Mouse (Mus musculus) layer of hippocampus, adult 18-20 months (tissue): ENCODE results near the gene Otog. TPM values are rescaled to one million over a fixed set of nuclear protein-coding genes. Genes with fewer than 3 reads are reported as not detected.

Experiments used
- DNase-seq, 2 experiments: peaks; one replicate each; pipeline ENCODE4 v3.0.0; 2022; ENCODE audit warnings: low spot score in 2 of 2
- total RNA-seq, 2 experiments: library from RNA; stranded (reverse); gene quantifications; 2 replicates each; pipeline ENCODE4 v1.2.3; 2021

Otog gene
- total RNA-seq, 2 experiments from 2014 or later: 0.13 to 0.32 TPM

DNA sequence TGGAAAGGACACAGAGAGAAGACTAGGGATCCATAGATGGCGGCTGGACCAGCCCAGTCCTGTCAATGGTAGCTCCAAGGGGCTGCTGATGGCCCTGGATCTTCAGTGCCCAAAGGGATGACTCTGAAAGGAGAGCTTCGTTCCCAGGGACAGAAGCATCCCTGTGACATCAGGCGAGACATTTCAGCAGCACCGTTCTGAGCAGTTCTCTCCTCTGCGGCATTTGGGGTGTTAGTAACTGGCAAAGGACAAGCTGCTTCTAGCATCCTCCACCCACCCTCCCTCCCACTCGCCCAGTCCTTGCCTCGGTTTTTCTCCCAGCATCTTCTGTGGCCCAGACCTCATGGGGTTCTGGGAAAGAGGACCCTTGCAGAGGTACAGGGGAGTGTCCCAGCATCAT is 41.5 kb downstream of the Otog start:
- peak in 1 of 2 experiments; percentile 15 for DNase-seq

DNA sequence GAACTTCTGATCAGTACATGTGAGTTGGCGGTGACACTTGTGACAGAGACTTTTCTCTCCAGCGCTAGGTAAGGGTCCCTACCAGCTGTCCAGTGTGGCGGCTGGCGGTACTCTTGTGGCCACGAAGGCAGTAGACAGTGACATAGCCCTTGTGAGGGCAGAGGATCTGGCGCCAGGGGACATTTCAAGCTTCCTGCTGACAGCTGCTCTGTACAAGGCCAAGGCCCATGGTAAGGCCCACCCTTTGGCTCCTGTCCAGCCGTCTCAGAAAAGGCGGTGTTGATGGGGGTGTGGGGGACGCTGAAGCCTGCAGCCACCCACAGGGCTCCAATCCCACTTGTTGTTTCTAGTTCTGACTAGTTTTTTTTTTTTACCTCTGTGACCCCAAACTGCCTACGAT is 42.9 kb downstream of the Otog start:
- no peak for DNase-seq

- no peak for DNase-seq
Observed at GRCm38 (mm10) chr7:46285161-46285839, 44.5 kb downstream of the Otog start.

- DNase-seq: no peak
Observed at GRCm38 (mm10) chr7:46286391-46286790, 45.6 kb downstream of the Otog start.

- DNase-seq: no peak
Observed at GRCm38 (mm10) chr7:46287051-46287450, 46.3 kb downstream of the Otog start.

- DNase-seq: no peak
Observed at GRCm38 (mm10) chr7:46296330-46296729, 55.5 kb downstream of the Otog start.

GRCm38 (mm10) chr7:46301031-46301632 is 60.3 kb downstream of the Otog start:
- DNase-seq: no peak

DNA sequence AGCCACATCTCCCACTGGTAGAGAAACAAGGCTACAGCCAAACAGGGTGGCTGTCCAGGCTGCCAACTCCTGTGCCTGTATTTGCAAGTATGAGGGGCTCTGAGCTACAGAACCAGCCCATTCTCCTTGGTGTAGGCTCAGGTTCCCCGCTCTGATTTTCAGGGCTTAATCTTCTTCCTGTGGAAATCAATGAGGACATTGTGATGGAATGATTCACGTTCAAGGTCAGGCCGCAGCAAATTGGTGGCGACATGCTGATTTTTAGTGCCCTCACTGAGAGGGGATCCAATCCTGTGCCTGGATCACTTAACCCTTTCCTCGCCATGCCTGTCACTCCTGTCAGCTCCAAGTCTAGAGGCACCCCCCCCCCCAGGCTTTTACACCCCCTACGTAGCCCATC is 72.7 kb downstream of the Otog start:
- no peak for DNase-seq

GRCm38 (mm10) chr7:46314220-46315009 is 73.6 kb downstream of the Otog start:
- no peak for DNase-seq

DNA sequence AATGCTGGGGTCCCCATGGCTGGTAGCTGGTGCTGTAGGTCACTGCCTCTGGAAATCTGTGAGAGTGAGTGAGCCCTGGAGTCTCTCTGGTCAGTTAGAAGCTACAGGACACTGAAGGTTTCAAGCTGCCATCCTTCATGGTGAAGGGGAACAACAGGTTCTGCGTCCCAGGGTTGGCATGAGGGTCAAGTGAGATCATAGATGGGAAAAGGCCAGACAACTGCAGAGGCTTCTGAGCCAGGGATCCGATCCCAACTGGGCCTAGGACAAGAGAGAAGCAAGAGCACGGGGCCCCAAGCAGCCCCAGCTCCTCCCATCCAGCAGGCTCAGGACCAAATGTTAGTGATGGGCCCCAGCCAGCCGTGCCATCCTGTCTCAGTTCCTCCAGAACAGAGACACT is 74.9 kb downstream of the Otog start:
- no peak for DNase-seq

DNA sequence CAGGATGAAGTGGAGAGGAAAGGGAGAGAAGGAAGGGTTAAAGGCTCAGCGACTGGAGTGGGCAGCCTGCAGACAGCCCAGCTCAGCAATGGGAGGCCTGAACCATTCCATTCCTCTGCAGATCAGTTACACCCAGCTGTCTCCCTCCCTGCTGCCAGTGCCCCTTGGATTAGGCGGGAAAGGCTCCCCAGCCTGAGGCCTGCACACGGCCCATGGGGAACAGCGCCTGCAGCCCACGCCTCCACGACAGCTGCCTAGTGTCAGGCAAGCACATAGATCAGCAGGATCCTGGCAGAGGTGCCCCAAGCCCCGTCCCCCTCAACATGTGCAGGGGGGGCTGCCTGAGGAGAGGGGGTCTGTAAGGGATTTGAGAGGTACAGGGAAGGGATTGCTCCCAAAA is 76.2 kb downstream of the Otog start:
- peak in 1 of 2 experiments; percentile 4 for DNase-seq

DNA sequence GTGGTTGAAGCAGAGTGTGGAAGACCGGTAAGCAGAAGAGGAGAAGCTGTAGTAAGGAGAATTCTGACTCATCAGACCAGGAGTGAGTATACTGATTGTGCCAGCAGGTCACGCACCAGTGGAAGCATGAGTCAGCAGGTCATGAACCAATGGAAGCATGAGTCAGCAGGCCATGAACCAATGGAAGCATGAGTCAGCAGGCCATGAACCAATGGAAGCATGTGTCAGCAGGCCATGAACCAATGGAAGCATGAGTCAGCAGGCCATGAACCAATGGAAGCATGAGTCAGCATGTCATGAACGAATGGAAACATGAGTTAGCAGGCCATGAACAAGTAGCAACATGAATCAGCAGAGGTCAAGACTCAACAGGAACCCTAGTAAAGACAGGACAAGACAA is 80.5 kb downstream of the Otog start:
- DNase-seq: no peak

DNA sequence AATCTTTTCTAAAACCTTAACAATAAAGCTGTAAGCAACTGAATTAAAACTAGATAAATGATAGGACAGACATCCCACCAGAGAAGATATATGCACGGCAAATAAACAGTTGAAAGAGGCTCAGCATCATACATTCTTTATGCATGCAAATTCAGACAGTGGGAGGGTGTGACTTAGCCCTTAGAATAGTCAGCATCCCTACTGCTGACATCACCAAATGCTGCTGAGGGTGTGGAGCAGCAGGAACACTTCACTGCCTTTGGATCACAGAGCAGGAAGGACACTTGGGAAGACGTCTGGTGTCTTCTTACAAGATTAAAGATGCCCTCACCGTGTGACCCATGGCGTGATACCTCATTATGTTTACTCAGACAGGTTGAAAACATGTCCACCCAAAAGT is 87.1 kb downstream of the Otog start:
- no peak for DNase-seq

DNA sequence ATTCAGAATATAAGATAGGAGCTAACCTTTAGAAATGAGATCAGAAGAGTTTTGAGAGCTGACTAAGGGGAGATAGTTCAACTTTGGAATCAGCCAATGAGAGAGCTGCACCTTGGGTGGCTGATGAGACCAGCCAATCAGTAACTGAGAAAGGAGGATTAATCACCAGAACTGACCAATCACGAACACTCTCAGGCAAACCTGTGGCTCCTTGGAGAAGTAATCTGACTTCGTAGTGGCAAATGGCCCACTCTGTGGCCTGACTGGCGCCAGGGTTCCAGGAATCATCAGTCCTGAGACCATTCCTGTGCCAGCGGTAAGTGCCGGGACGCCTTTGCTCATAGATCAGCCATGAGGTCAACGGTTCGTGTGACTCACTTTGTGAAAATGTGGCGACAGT is 96.6 kb downstream of the Otog start:
- no peak for DNase-seq

DNA sequence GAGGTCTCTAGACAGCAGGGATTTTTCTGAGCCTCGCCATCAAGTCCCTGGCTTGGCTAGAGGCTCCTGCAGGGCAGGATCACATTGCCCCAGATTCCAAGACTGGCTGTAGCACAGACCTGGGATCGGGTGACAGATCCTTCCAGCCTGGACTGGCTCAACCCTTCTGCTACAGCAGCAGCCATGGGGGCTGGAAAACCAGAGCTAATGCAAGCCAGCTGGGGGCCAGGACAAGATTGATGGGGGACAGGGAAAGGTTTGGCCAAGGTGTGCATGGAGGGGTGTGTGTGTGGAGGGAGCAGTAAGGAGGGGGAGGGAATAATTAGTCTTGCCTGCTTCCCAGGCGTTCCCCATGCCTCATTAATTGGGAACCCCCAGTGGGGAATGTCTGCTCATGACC is 99.0 kb downstream of the Otog start:
- DNase-seq: no peak

DNA sequence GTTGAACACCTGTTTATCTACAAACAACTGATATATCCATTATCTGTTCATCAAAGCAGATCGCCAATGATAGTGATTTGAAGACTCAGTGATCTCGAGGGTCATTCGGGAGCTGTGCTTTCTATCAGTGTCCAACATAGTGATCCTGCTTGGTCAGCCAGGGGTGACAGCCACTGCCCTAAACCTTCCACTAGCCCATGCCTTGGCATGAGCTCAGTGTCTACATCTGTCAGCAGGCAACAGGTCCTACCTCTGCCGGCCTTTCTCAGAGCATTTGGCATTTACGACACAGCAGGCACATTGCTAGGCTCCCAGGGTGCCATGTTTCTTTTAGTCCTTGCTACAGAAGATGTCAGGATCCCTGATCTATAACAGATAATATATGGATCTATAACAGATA is 99.5 kb downstream of the Otog start:
- DNase-seq: no peak

- DNase-seq: no peak
Observed at GRCm38 (mm10) chr7:46341471-46341870, 100.7 kb downstream of the Otog start.

GRCm38 (mm10) chr7:46347692-46348091 is 106.9 kb downstream of the Otog start:
- no peak for DNase-seq

DNA sequence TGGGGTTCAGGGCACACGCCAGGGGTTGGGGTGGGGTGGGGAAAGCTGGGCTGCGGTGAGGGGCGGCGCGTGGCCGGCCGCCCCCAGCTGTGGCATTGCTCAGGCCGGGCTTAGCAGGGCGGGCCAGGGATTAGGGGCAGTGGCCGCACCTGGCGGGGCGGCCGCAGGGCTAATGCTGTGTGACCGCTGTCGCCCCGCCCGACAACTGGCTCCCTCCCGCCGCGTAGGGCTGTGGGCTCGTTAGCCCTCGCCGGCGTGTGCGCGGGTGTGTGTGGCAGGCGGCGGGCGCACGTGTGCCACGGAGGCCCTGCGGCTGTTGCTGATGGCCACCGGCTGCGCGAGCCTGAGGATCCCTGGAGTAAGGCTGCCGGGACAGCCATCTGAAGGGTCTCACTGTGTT is 108.0 kb downstream of the Otog start:
- DNase-seq: no peak

DNA sequence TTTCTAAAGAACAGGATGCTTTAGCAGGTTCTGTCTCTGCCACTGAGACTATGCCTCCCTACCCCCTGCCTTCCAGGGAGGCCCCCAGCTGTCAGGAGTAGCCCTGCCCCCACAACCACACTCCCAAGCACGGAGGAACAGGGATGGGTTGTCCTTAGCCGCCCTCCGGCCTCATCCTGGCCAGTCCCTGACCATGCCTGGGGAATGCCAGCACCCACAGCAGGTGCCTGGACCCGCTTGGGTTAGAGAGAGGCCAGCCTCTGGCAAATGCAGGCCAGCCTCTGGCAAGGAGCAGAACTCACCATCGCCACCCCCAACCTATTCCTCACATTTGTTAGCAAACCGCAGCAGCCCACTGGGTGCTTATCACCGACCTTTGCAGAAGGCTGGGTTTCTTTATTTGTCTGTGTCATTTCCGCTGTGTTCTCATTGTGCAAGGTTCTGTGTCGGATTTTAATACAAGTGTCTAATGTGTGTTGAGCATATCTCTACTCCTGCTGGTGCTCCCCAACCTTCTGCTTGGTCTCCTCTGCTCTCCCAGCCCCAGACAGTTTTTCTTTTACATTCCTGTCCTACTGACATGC is 109.4 kb downstream of the Otog start:
- DNase-seq: no peak

GRCm38 (mm10) chr7:46352748-46353147 is 112.0 kb downstream of the Otog start:
- DNase-seq: no peak

GRCm38 (mm10) chr7:46353216-46353615 is 112.4 kb downstream of the Otog start:
- no peak for DNase-seq
